Mouse (Mus musculus): ENCODE data around the gene Fip1l1. TPM values are rescaled to one million over a fixed set of nuclear protein-coding genes. Genes with fewer than 3 reads are reported as not detected.

Fip1l1 gene
- 10 to 100 TPM; 54.0 to 64.5 TPM for total RNA-seq (2021)
- long read RNA-seq, experiment 1, full-length matches to known transcripts = 40 of 57 reads
- long read RNA-seq, experiment 1, partial matches to known transcripts = 2 of 57 reads
- long read RNA-seq, experiment 1, other reads (novel, unspliced or antisense) = 15 of 57 reads
- long read RNA-seq, experiment 2, full-length matches to known transcripts = 50 of 78 reads
- long read RNA-seq, experiment 2, partial matches to known transcripts = 5 of 78 reads
- long read RNA-seq, experiment 2, other reads (novel, unspliced or antisense) = 23 of 78 reads

DNA sequence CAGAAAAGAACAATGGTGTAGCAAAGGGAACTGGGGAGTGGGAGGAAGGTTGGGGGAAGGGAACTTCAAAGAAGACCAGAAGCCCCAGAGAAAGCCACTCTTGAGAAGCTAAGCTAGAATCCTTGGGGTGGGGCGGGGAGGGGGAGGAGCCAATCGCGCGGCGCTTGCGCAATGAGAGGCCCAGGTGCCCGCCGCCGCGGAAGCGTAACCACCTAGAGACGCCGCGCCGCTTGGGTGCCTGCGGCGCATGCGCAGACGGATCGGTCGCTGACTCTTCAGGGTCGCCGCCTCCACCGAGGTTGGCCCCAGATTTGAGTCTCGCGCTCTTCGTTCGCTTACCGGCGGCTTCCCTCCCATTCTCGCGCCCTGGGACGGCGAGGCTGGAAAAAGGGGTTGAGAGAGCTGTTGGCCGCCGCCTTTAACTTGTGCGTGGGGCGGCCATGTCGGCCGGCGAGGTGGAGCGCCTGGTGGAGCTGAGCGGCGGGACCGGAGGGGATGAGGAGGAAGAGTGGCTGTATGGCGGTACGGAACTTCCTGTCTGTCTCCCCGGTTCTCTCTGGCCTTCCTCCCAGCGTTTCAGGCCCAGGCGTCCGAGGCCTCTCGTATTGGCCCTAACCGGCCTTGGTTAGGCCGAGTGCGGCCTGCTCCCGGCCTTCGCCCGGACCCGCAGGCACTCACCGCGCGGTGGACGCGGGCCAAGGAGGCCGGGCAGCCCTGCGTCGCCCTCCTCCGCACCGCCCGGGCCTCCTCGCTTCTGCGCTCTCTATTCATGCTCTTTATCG, at the start of gene Fip1l1:
Fip1l1 (plus strand) TSS at position 210 of the 782 bp plus-strand sequence.
- DNase-seq (ENCODE audit: low spot score in 2 of 2) = peak; percentile 88 to 90

- DNase-seq (ENCODE audit: low spot score in 2 of 2) = no peak
Observed at GRCm38 (mm10) chr5:74492705-74493104, 42.5 kb upstream of the Fip1l1 start.

DNA sequence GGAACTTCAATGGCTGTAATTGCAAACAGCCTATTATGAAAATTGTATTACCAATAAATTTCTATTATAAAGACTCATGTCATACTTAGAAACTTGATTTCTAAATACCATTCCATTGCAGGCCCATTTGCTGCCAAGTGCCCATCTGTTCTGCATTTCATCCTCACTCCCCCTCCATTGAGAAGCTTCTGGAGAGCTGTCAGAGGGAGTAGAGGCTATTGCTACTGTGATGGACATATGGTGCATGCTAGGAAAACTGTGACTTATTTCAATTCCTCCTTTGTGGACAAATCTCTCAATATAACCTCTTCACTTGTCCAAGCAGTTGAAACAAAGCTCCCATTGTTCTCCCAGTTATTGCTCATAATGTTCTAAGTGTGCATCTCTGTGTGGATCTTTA, 23.6 kb upstream of the Fip1l1 start:
- DNase-seq (ENCODE audit: low spot score in 2 of 2) = no peak

- no peak for DNase-seq (ENCODE audit: low spot score in 2 of 2)
Observed at GRCm38 (mm10) chr5:74527025-74527424, 8.2 kb upstream of the Fip1l1 start.

- DNase-seq (ENCODE audit: low spot score in 2 of 2) = no peak
Observed at GRCm38 (mm10) chr5:74530785-74531184, 4.5 kb upstream of the Fip1l1 start.

- peak; percentile 97 to 98 for DNase-seq (ENCODE audit: low spot score in 2 of 2)
Observed at GRCm38 (mm10) chr5:74531630-74532280, 3.5 kb upstream of the Fip1l1 start, which contains the start of gene Scfd2. Scfd2 (minus strand) TSS chr5:74531759.

- no peak for DNase-seq (ENCODE audit: low spot score in 2 of 2)
Observed at GRCm38 (mm10) chr5:74536180-74536947, 1.1 kb downstream of the Fip1l1 start.

DNA sequence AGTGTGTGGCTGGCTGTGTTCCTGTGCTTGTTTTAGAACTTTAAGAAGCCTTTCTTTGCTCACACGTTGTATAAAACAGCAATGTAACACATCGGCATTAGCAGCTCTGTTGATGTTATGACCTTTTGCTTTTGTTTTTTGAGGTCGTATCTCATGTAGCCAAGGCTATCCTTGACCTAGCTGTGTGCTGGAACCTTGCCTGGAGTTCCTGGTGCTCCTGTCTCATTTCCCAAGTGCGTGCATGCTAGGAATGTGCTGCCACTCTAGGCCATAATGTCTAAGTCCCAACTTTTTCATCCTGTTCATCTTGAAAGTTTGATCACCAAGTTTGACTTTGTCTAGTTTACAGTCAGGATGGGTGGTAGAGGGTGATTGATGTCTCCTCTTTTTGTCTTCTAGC, 10.4 kb downstream of the Fip1l1 start:
- DNase-seq (ENCODE audit: low spot score in 2 of 2) = no peak

DNA sequence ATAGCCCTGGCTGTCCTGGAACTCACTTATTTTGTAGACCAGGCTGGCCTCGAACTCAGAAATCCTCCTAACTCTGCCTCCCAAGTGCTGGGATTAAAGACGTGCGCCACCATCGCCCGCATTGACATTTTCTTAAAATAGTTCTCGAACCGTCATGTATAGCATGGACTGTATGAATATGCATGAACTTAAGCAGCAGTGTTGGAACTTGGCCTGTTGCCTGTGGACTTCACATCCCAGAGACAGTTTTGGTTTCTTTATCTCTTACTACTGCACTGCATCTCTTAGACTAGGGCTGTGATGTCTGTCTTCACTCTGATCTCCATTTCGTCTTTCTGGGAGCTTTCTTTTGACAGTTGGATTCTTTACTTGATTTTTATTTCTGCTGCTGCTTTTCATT, 14.3 kb downstream of the Fip1l1 start:
- no peak for DNase-seq (ENCODE audit: low spot score in 2 of 2)

- DNase-seq (ENCODE audit: low spot score in 2 of 2) = no peak
Observed at GRCm38 (mm10) chr5:74561151-74561550, 25.9 kb downstream of the Fip1l1 start.

GRCm38 (mm10) chr5:74571767-74572166, 36.5 kb downstream of the Fip1l1 start:
- DNase-seq (ENCODE audit: low spot score in 2 of 2) = no peak

DNA sequence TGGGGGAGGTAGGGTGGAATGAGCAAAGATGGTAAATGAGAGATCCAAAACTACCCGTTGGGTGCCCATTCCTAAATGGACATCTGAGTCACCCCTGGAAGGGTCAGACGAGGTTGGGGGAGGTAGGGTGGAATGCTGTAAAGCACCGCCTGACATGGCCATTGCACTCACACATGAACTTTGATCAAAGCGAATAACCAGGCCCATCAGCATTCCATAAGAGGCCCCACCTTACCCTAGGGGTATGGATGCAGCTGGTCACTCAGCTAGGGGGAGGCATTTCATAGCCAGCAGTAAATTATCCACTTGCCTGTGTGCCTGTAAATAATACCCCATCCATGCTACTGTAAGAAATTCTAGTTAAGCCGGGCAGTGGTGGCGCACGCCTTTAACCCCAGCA, 53.9 kb downstream of the Fip1l1 start:
- DNase-seq (ENCODE audit: low spot score in 2 of 2) = no peak

GRCm38 (mm10) chr5:74591413-74591812, 56.2 kb downstream of the Fip1l1 start:
- no peak for DNase-seq (ENCODE audit: low spot score in 2 of 2)

- no peak for DNase-seq (ENCODE audit: low spot score in 2 of 2)
Observed at GRCm38 (mm10) chr5:74593147-74593546, 57.9 kb downstream of the Fip1l1 start.

DNA sequence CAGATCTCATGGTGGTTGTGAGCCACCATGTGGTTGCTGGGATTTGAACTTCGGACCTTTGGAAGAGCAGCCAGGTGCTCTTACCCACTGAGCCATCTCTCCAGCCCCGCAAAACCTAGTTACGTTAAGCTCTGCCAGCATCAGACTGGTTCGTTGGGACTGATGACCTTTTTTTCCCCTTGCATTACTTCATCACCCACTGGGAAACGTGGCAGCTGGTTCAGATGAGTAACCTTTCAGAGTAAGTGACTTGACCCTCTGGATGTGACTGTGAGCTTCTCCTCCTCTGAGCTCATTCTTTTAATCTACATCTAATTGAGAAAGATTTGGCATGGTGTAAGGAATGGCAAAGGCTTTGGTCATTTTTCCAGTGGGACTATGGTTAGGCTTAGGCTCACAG, 64.8 kb downstream of the Fip1l1 start:
- no peak for DNase-seq (ENCODE audit: low spot score in 2 of 2)

DNA sequence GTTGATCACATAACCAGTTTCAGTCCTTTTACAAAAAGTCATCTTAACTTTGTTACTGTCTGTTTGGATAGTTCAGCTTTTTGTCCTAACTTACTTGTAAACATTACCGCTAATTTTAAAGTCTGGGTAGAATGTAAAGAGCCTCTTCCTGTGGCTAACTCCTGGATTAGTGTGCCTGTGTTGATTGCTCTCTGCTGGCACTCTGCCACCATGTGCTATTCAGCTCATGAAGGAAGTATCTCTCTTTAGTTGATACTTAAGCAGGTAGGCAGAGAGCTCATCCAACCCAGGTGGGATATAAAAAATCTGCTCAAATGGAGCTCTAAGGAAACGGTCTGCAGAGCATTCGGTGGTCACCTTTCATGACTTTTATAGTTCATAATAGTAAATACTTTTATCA, 65.9 kb downstream of the Fip1l1 start:
- DNase-seq (ENCODE audit: low spot score in 2 of 2) = no peak

- DNase-seq (ENCODE audit: low spot score in 2 of 2) = no peak
Observed at GRCm38 (mm10) chr5:74601965-74602364, 66.7 kb downstream of the Fip1l1 start.

DNA sequence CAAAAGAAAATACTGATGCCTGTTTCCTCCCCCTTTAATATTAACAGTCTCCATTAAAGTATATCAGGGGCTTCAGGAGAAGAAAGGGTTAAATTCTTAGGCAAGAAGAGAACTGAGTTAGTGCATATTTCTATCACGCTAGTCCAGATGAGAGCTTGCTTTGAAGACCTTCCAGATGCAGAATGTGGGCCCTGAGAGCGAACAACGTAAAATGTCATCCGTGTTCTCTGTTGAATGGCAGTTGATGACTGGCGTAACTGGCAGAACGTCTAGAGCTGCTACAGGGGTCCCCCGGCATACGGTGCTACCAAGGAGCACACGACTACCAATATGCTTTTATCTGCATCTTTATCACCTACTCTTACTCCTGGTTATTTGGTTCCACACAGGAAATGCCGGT, 67.1 kb downstream of the Fip1l1 start:
- no peak for DNase-seq (ENCODE audit: low spot score in 2 of 2)

GRCm38 (mm10) chr5:74603306-74603705, 68.1 kb downstream of the Fip1l1 start:
- DNase-seq (ENCODE audit: low spot score in 2 of 2) = no peak

GRCm38 (mm10) chr5:74606213-74606612, 71.0 kb downstream of the Fip1l1 start:
- DNase-seq (ENCODE audit: low spot score in 2 of 2) = no peak

DNA sequence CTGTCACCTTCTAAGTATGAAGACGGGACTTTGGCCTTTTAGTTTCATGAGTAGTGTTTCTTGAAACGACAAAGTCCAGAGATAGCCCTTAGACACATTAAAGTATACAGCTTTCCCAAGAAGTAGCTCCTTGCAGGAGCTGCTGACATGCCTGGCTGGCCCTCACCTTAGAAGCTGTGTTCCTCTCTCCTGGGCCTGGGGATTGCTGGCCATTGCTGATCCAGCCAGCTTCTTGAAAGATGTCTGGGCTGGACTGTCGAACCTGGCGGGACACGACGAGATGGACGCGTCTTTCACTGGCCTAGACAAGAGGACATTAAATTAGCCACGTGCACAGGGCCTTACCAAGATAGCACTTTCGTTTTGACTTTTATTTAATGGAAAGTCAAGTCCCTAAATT, 75.3 kb downstream of the Fip1l1 start:
- no peak for DNase-seq (ENCODE audit: low spot score in 2 of 2)

Data from adrenal gland, adult 18-20 months (tissue).